Mouse (Mus musculus): ENCODE measurements around the gene Traf7. TPM values are rescaled to one million over a fixed set of nuclear protein-coding genes. Genes with fewer than 3 reads are reported as not detected.

The Traf7 gene
- polyA plus RNA-seq, 1 experiment from 2014 or later, result 77.6 TPM

GRCm38 (mm10) chr17:24549618-24550415, 22.1 kb upstream of the Traf7 start, which contains the start of gene Pkd1:
Gene Pkd1 (plus strand): TSS chr17:24549834.
- Histone ChIP-seq H3K27ac (ENCODE audit: low read length) (peak within 1 kb of the TSS; percentile 93), H3K4me1 (ENCODE audit: control insufficient read depth, insufficient read depth, low read length) (peaks cover 19% of the 10 kb centered on the region), H3K4me3 (ENCODE audit: low read length) (peak within 1 kb of the TSS; percentile 85), H3K9me3 (replicated peaks; ENCODE audit: control insufficient read depth, low read length) (no peaks in the 10 kb centered on the region), H3K9ac (ENCODE audit: low read length) (peak within 1 kb of the TSS; percentile 89), H3K4me2 (ENCODE audit: low read depth, low read length) (peak within 1 kb of the TSS; percentile 94), H3K36me3 (ENCODE audit: control insufficient read depth, insufficient read depth) (no peaks in the 10 kb centered on the region), H3K27me3 (ENCODE audit: control insufficient read depth, insufficient read depth, low read length) (no peaks in the 10 kb centered on the region)
- ATAC-seq (replicated peaks; ENCODE audit: extremely low read depth, insufficient read depth, low FRiP score), result peak; percentile 97
- WGBS, result under 1% methylated on average over 72 of the region's 72 CpGs

GRCm38 (mm10) chr17:24548921-24549617, 21.3 kb upstream of the Traf7 start:
- WGBS, result 2% methylated on average over 23 of the region's 23 CpGs

GRCm38 (mm10) chr17:24548435-24548834, 20.7 kb upstream of the Traf7 start:
- peak overlapping the region; percentile 65 for H3K9ac ChIP-seq (ENCODE audit: low read length)
- H3K36me3 ChIP-seq (ENCODE audit: control insufficient read depth, insufficient read depth), result no peaks in the 10 kb centered on the region
- peak overlapping the region; percentile 94 for H3K4me2 ChIP-seq (ENCODE audit: low read depth, low read length)
- no peaks in the 10 kb centered on the region for H3K9me3 ChIP-seq (replicated peaks; ENCODE audit: control insufficient read depth, low read length)
- 36% methylated on average over 9 of the region's 9 CpGs for WGBS
- no peak for ATAC-seq (replicated peaks; ENCODE audit: extremely low read depth, insufficient read depth, low FRiP score)
- H3K27ac ChIP-seq (ENCODE audit: low read length), result peak overlapping the region; percentile 78
- H3K4me3 ChIP-seq (ENCODE audit: low read length), result peak overlapping the region; percentile 85
- H3K27me3 ChIP-seq (ENCODE audit: control insufficient read depth, insufficient read depth, low read length), result no peaks in the 10 kb centered on the region
- H3K4me1 ChIP-seq (ENCODE audit: control insufficient read depth, insufficient read depth, low read length), result peaks cover 19% of the 10 kb centered on the region

More at GRCm38 (mm10) chr17:24548921-24549617, 21.3 kb upstream of the Traf7 start:
- peaks cover 19% of the 10 kb centered on the region for H3K4me1 ChIP-seq (ENCODE audit: control insufficient read depth, insufficient read depth, low read length)
- no peak for ATAC-seq (replicated peaks; ENCODE audit: extremely low read depth, insufficient read depth, low FRiP score)
- H3K27me3 ChIP-seq (ENCODE audit: control insufficient read depth, insufficient read depth, low read length), result no peaks in the 10 kb centered on the region
- H3K36me3 ChIP-seq (ENCODE audit: control insufficient read depth, insufficient read depth), result no peaks in the 10 kb centered on the region
- peak overlapping the region; percentile 78 for H3K27ac ChIP-seq (ENCODE audit: low read length)
- peak overlapping the region; percentile 94 for H3K4me2 ChIP-seq (ENCODE audit: low read depth, low read length)
- peak overlapping the region; percentile 85 for H3K4me3 ChIP-seq (ENCODE audit: low read length)
- no peaks in the 10 kb centered on the region for H3K9me3 ChIP-seq (replicated peaks; ENCODE audit: control insufficient read depth, low read length)
- H3K9ac ChIP-seq (ENCODE audit: low read length), result peak overlapping the region; percentile 65

- ATAC-seq (replicated peaks; ENCODE audit: extremely low read depth, insufficient read depth, low FRiP score), result no peak
- Histone ChIP-seq H3K4me3 (ENCODE audit: low read length) (no peak overlapping the region), H3K9me3 (replicated peaks; ENCODE audit: control insufficient read depth, low read length) (no peaks in the 10 kb centered on the region), H3K27ac (ENCODE audit: low read length) (no peak overlapping the region), H3K4me2 (ENCODE audit: low read depth, low read length) (no peak overlapping the region), H3K9ac (ENCODE audit: low read length) (no peak overlapping the region), H3K27me3 (ENCODE audit: control insufficient read depth, insufficient read depth, low read length) (no peaks in the 10 kb centered on the region), H3K4me1 (ENCODE audit: control insufficient read depth, insufficient read depth, low read length) (peaks cover 14% of the 10 kb centered on the region), H3K36me3 (ENCODE audit: control insufficient read depth, insufficient read depth) (no peaks in the 10 kb centered on the region)
- WGBS, result 70% methylated on average over 3 of the region's 3 CpGs
These were observed 18.5 kb upstream of the Traf7 start for GRCm38 (mm10) chr17:24546234-24546633.

- no peak overlapping the region for H3K27ac ChIP-seq (ENCODE audit: low read length)
- peaks cover 7% of the 10 kb centered on the region; the same call in 1 of the 2 replicates for H3K4me1 ChIP-seq (ENCODE audit: control insufficient read depth, insufficient read depth, low read length)
- no peaks in the 10 kb centered on the region for H3K27me3 ChIP-seq (ENCODE audit: control insufficient read depth, insufficient read depth, low read length)
- 91% methylated on average over 2 of the region's 2 CpGs for WGBS
- H3K9ac ChIP-seq (ENCODE audit: low read length), result no peak overlapping the region
- H3K4me3 ChIP-seq (ENCODE audit: low read length), result no peak overlapping the region
- no peaks in the 10 kb centered on the region for H3K9me3 ChIP-seq (replicated peaks; ENCODE audit: control insufficient read depth, low read length)
- H3K36me3 ChIP-seq (ENCODE audit: control insufficient read depth, insufficient read depth), result no peaks in the 10 kb centered on the region
- no peak for ATAC-seq (replicated peaks; ENCODE audit: extremely low read depth, insufficient read depth, low FRiP score)
- no peak overlapping the region for H3K4me2 ChIP-seq (ENCODE audit: low read depth, low read length)
These were observed 17.5 kb upstream of the Traf7 start for GRCm38 (mm10) chr17:24545247-24545646.

- Histone ChIP-seq H3K27ac (ENCODE audit: low read length) (no peak overlapping the region), H3K36me3 (ENCODE audit: control insufficient read depth, insufficient read depth) (no peaks in the 10 kb centered on the region), H3K9me3 (replicated peaks; ENCODE audit: control insufficient read depth, low read length) (no peaks in the 10 kb centered on the region), H3K27me3 (ENCODE audit: control insufficient read depth, insufficient read depth, low read length) (no peaks in the 10 kb centered on the region), H3K4me1 (ENCODE audit: control insufficient read depth, insufficient read depth, low read length) (peaks cover 7% of the 10 kb centered on the region; the same call in 1 of the 2 replicates), H3K4me3 (ENCODE audit: low read length) (no peak overlapping the region), H3K4me2 (ENCODE audit: low read depth, low read length) (no peak overlapping the region; the same call in 1 of the 2 replicates), H3K9ac (ENCODE audit: low read length) (no peak overlapping the region; the same call in 1 of the 2 replicates)
- ATAC-seq (replicated peaks; ENCODE audit: extremely low read depth, insufficient read depth, low FRiP score), result no peak
- WGBS, result 17% methylated on average over 12 of the region's 12 CpGs
These were observed 16.9 kb upstream of the Traf7 start for GRCm38 (mm10) chr17:24544613-24545012.

- WGBS, result 14% methylated on average over 3 of the region's 3 CpGs
- Histone ChIP-seq H3K27ac (ENCODE audit: low read length) (no peak overlapping the region), H3K4me2 (ENCODE audit: low read depth, low read length) (no peak overlapping the region), H3K9me3 (replicated peaks; ENCODE audit: control insufficient read depth, low read length) (no peaks in the 10 kb centered on the region), H3K4me1 (ENCODE audit: control insufficient read depth, insufficient read depth, low read length) (no peaks in the 10 kb centered on the region), H3K9ac (ENCODE audit: low read length) (no peak overlapping the region), H3K4me3 (ENCODE audit: low read length) (no peak overlapping the region), H3K27me3 (ENCODE audit: control insufficient read depth, insufficient read depth, low read length) (no peaks in the 10 kb centered on the region), H3K36me3 (ENCODE audit: control insufficient read depth, insufficient read depth) (no peaks in the 10 kb centered on the region)
- ATAC-seq (replicated peaks; ENCODE audit: extremely low read depth, insufficient read depth, low FRiP score), result no peak
These were observed 12.6 kb upstream of the Traf7 start for GRCm38 (mm10) chr17:24540375-24540774.

GRCm38 (mm10) chr17:24538950-24539349, 11.2 kb upstream of the Traf7 start:
- Histone ChIP-seq H3K4me1 (ENCODE audit: control insufficient read depth, insufficient read depth, low read length) (no peaks in the 10 kb centered on the region), H3K36me3 (ENCODE audit: control insufficient read depth, insufficient read depth) (no peaks in the 10 kb centered on the region), H3K27ac (ENCODE audit: low read length) (no peak overlapping the region), H3K9ac (ENCODE audit: low read length) (no peak overlapping the region), H3K4me2 (ENCODE audit: low read depth, low read length) (no peak overlapping the region), H3K27me3 (ENCODE audit: control insufficient read depth, insufficient read depth, low read length) (no peaks in the 10 kb centered on the region), H3K9me3 (replicated peaks; ENCODE audit: control insufficient read depth, low read length) (no peaks in the 10 kb centered on the region), H3K4me3 (ENCODE audit: low read length) (no peak overlapping the region)
- WGBS, result 59% methylated on average over 8 of the region's 8 CpGs
- ATAC-seq (replicated peaks; ENCODE audit: extremely low read depth, insufficient read depth, low FRiP score), result no peak

- WGBS, result 38% methylated on average over 3 of the region's 3 CpGs
- H3K9me3 ChIP-seq (replicated peaks; ENCODE audit: control insufficient read depth, low read length), result no peaks in the 10 kb centered on the region
- no peaks in the 10 kb centered on the region for H3K36me3 ChIP-seq (ENCODE audit: control insufficient read depth, insufficient read depth)
- ATAC-seq (replicated peaks; ENCODE audit: extremely low read depth, insufficient read depth, low FRiP score), result no peak
- H3K4me2 ChIP-seq (ENCODE audit: low read depth, low read length), result no peak overlapping the region
- H3K9ac ChIP-seq (ENCODE audit: low read length), result no peak overlapping the region
- peaks cover 7% of the 10 kb centered on the region for H3K4me1 ChIP-seq (ENCODE audit: control insufficient read depth, insufficient read depth, low read length)
- no peaks in the 10 kb centered on the region for H3K27me3 ChIP-seq (ENCODE audit: control insufficient read depth, insufficient read depth, low read length)
- H3K4me3 ChIP-seq (ENCODE audit: low read length), result no peak overlapping the region
- no peak overlapping the region for H3K27ac ChIP-seq (ENCODE audit: low read length)
These were observed 9.8 kb upstream of the Traf7 start for GRCm38 (mm10) chr17:24537536-24537935.
